Mouse (Mus musculus): ENCODE data around the gene Zfp119b. TPM values are rescaled to one million over a fixed set of nuclear protein-coding genes. Genes with fewer than 3 reads are reported as not detected.
"Not testable (repeated sequence)": the region's sequence is repeated elsewhere in the genome, so short reads cannot be mapped to it uniquely, and the experiment has no call there.

Gene Zfp119b
- polyA plus RNA-seq, 1 experiment from 2014 or later, result 6.7 TPM

GRCm38 (mm10) chr17:55932635-55933034 lies 16.7 kb downstream of the Zfp119b start:
- 71% methylated on average over 2 of the region's 2 CpGs for WGBS
- H3K4me1 ChIP-seq, result no peaks in the 10 kb centered on the region
- H3K4me2 ChIP-seq, result peak overlapping the region; percentile 69
- peak overlapping the region; percentile 57 for H3K4me3 ChIP-seq
- no peak for ATAC-seq (ENCODE audit: borderline replicate concordance, extremely low read depth, low FRiP score, low TSS enrichment)
- H3K27me3 ChIP-seq, result no peaks in the 10 kb centered on the region
- no peaks in the 10 kb centered on the region for H3K9me3 ChIP-seq
- H3K27ac ChIP-seq, result no peak overlapping the region
- no peak overlapping the region for H3K9ac ChIP-seq
- no peaks in the 10 kb centered on the region for H3K36me3 ChIP-seq

DNA sequence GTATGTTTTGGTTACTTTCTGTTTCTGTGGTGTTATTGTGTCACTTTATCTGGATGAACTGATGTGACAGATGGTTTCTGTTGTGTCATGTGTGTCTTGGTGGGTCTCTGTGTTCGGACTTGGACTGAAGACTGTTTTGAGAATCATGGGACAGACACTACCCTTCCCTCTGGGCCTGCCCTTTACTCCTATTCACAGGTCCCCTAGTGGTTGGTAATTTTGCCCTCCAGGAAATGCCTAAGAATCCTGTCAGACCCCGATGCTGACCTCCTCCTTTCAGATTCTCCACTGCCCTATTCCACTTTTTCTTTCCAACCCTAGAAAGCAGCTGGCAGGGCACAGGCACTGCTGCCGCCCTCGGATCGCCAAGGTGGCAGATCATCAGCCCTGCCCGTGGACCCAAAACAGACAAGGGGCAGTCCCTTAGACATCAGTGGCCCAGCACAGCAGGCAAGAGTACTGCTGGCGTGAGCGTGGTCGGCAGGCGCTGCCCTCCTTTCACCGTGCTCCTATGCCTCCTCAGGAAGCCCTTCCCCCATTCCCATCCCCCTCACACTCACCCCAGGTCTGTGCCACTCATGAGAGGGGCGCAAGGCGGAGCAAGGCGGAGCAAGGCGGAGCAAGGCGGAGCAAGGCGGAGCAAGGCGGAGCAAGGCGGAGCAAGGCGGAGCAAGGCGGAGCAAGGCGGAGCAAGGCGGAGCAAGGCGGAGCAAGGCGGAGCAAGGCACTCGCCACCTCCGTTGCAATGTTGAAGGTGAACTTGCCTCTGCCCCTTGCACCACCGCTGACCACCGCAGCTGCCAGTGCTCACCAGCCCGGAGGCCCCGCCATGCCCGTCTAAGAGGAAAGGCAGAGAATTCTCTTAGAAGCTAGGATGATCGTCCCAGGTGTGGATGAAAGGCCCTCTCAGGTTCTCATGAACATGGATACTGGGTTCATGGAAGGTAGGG lies 17.5 kb downstream of the Zfp119b start:
- H3K4me3 ChIP-seq, result peak overlapping the region; percentile 57
- H3K9me3 ChIP-seq, result no peaks in the 10 kb centered on the region
- ATAC-seq (ENCODE audit: borderline replicate concordance, extremely low read depth, low FRiP score, low TSS enrichment), result peak; percentile 96
- H3K9ac ChIP-seq, result peak overlapping the region; percentile 56
- no peaks in the 10 kb centered on the region for H3K36me3 ChIP-seq
- H3K27me3 ChIP-seq, result no peaks in the 10 kb centered on the region
- peak overlapping the region; percentile 62; the same call in 1 of the 2 replicates for H3K27ac ChIP-seq
- H3K4me2 ChIP-seq, result peak overlapping the region; percentile 69
- no peaks in the 10 kb centered on the region for H3K4me1 ChIP-seq
- WGBS, result under 1% methylated on average over 33 of the region's 33 CpGs

- H3K27me3 ChIP-seq, result no peaks in the 10 kb centered on the region
- no peaks in the 10 kb centered on the region for H3K36me3 ChIP-seq
- H3K9ac ChIP-seq, result no peak overlapping the region
- no peak overlapping the region for H3K27ac ChIP-seq
- no peak overlapping the region for H3K4me3 ChIP-seq
- H3K9me3 ChIP-seq, result no peaks in the 10 kb centered on the region
- H3K4me1 ChIP-seq, result no peaks in the 10 kb centered on the region
- no peak overlapping the region for H3K4me2 ChIP-seq
- ATAC-seq (ENCODE audit: borderline replicate concordance, extremely low read depth, low FRiP score, low TSS enrichment), result no peak
Measured at GRCm38 (mm10) chr17:55906669-55907068, 42.6 kb downstream of the Zfp119b start.

DNA sequence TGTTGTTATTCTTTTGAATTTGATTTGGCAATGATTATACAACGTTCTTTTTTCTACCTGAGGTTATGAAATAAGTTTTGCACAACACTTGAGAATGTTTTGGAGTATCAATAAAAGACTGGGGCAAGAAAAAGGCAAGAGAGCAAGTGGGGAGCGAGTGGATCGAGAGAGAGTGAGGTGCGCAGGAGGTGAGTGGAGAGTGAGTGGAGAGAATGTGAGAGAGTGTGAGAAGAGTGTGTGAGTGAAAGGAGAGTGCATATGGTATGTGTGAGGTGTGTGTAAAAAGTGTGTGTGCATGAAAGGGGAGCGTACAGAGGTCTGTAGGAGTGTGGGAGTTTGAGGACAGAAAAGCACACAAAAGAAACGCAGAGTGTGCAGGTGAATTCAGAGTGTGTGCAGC lies 45.2 kb downstream of the Zfp119b start:
- Histone ChIP-seq H3K27ac (no peak overlapping the region), H3K27me3 (no peaks in the 10 kb centered on the region), H3K4me3 (no peak overlapping the region), H3K9me3 (no peaks in the 10 kb centered on the region), H3K9ac (no peak overlapping the region), H3K4me1 (no peaks in the 10 kb centered on the region), H3K4me2 (no peak overlapping the region), H3K36me3 (no peaks in the 10 kb centered on the region)
- WGBS, result 63% methylated on average over 6 of the region's 6 CpGs
- ATAC-seq (ENCODE audit: borderline replicate concordance, extremely low read depth, low FRiP score, low TSS enrichment), result no peak

GRCm38 (mm10) chr17:55903687-55904086 lies 45.6 kb downstream of the Zfp119b start:
- no peak overlapping the region for H3K4me2 ChIP-seq
- 71% methylated on average over 1 of the region's 1 CpGs for WGBS
- H3K27ac ChIP-seq, result no peak overlapping the region
- H3K4me1 ChIP-seq, result no peaks in the 10 kb centered on the region
- no peak overlapping the region for H3K9ac ChIP-seq
- ATAC-seq (ENCODE audit: borderline replicate concordance, extremely low read depth, low FRiP score, low TSS enrichment), result no peak
- no peak overlapping the region for H3K4me3 ChIP-seq
- H3K9me3 ChIP-seq, result no peaks in the 10 kb centered on the region
- no peaks in the 10 kb centered on the region for H3K27me3 ChIP-seq
- no peaks in the 10 kb centered on the region for H3K36me3 ChIP-seq

- Histone ChIP-seq H3K9me3 (0 out of 2 replicates have a peak, but pooled peaks cover 2% of the 10 kb centered on the region), H3K4me2 (no peak overlapping the region), H3K4me1 (no peaks in the 10 kb centered on the region), H3K27me3 (no peaks in the 10 kb centered on the region), H3K27ac (no peak overlapping the region), H3K4me3 (no peak overlapping the region), H3K36me3 (peaks cover 5% of the 10 kb centered on the region), H3K9ac (no peak overlapping the region)
- ATAC-seq (ENCODE audit: borderline replicate concordance, extremely low read depth, low FRiP score, low TSS enrichment), result no peak
- 55% methylated on average over 2 of the region's 2 CpGs for WGBS
Measured at GRCm38 (mm10) chr17:55903087-55903486, 46.2 kb downstream of the Zfp119b start.

GRCm38 (mm10) chr17:55892406-55892955 lies 56.8 kb downstream of the Zfp119b start:
- not testable (repeated sequence) for H3K9me3 ChIP-seq; H3K27me3 ChIP-seq; H3K36me3 ChIP-seq; H3K4me1 ChIP-seq; ATAC-seq (ENCODE audit: borderline replicate concordance, extremely low read depth, low FRiP score, low TSS enrichment)
- WGBS, result 7% methylated on average over 6 of the region's 8 CpGs
- Histone ChIP-seq H3K27ac (peak overlapping the region; percentile 16; the same call in 1 of the 2 replicates), H3K4me3 (peak overlapping the region; percentile 55), H3K9ac (peak overlapping the region; percentile 22; the same call in 1 of the 2 replicates), H3K4me2 (peak overlapping the region; percentile 53)

Other genes starting within 250 kb of the Zfp119b start
- 8.1 and 8.8 TPM in 2 replicates for gene Pot1b, start 236.9 kb downstream of the Zfp119b start, polyA plus RNA-seq (2015; fragmentation: Nextera tagmentation; extraction: Ambion mirVana)
- gene Adgre4, start 199.5 kb downstream of the Zfp119b start, polyA plus RNA-seq (2015; fragmentation: Nextera tagmentation; extraction: Ambion mirVana), result 0.19 and 0.27 TPM in 2 replicates
- gene Zfp119a, start 70.6 kb downstream of the Zfp119b start, polyA plus RNA-seq (2015; fragmentation: Nextera tagmentation; extraction: Ambion mirVana), result 8.5 and 9.1 TPM in 2 replicates
- 12.2 and 13.4 TPM in 2 replicates for gene Zfp959, start 57.4 kb downstream of the Zfp119b start, polyA plus RNA-seq (2015; fragmentation: Nextera tagmentation; extraction: Ambion mirVana)
- 1.4 and 2.1 TPM in 2 replicates for gene Ebi3, start 3.1 kb upstream of the Zfp119b start, polyA plus RNA-seq (2015; fragmentation: Nextera tagmentation; extraction: Ambion mirVana)
- gene Yju2, start 9.6 kb upstream of the Zfp119b start, polyA plus RNA-seq (2015; fragmentation: Nextera tagmentation; extraction: Ambion mirVana), result 26.4 and 28.3 TPM in 2 replicates
- gene Shd, start 21.0 kb upstream of the Zfp119b start, polyA plus RNA-seq (2015; fragmentation: Nextera tagmentation; extraction: Ambion mirVana), result 6.7 and 8.3 TPM in 2 replicates
- 7.7 and 8.1 TPM in 2 replicates for gene Fsd1, start 37.0 kb upstream of the Zfp119b start, polyA plus RNA-seq (2015; fragmentation: Nextera tagmentation; extraction: Ambion mirVana)
- 17.4 and 18.3 TPM in 2 replicates for gene Stap2, start 56.1 kb upstream of the Zfp119b start, polyA plus RNA-seq (2015; fragmentation: Nextera tagmentation; extraction: Ambion mirVana)
- gene Mpnd, start 56.2 kb upstream of the Zfp119b start, polyA plus RNA-seq (2015; fragmentation: Nextera tagmentation; extraction: Ambion mirVana), result 103 and 116 TPM in 2 replicates
- 169 and 174 TPM in 2 replicates for gene Sh3gl1, start 87.1 kb upstream of the Zfp119b start, polyA plus RNA-seq (2015; fragmentation: Nextera tagmentation; extraction: Ambion mirVana)
- gene Chaf1a, start 90.9 kb upstream of the Zfp119b start, polyA plus RNA-seq (2015; fragmentation: Nextera tagmentation; extraction: Ambion mirVana), result 31.4 and 32.4 TPM in 2 replicates
- gene Ubxn6, start 125.5 kb upstream of the Zfp119b start, polyA plus RNA-seq (2015; fragmentation: Nextera tagmentation; extraction: Ambion mirVana), result 37.5 and 41.3 TPM in 2 replicates
- 111 and 119 TPM in 2 replicates for gene Hdgfl2, start 130.1 kb upstream of the Zfp119b start, polyA plus RNA-seq (2015; fragmentation: Nextera tagmentation; extraction: Ambion mirVana)
- 0.10 and 0.19 TPM in 2 replicates for gene Plin4, start 160.3 kb upstream of the Zfp119b start, polyA plus RNA-seq (2015; fragmentation: Nextera tagmentation; extraction: Ambion mirVana)
- 0.95 and 1.2 TPM in 2 replicates for gene Plin5, start 168.1 kb upstream of the Zfp119b start, polyA plus RNA-seq (2015; fragmentation: Nextera tagmentation; extraction: Ambion mirVana)
- gene Lrg1, start 172.5 kb upstream of the Zfp119b start, polyA plus RNA-seq (2015; fragmentation: Nextera tagmentation; extraction: Ambion mirVana), result 0.55 TPM in 2 replicates
- 2.1 TPM in 2 replicates for gene Sema6b, start 190.8 kb upstream of the Zfp119b start, polyA plus RNA-seq (2015; fragmentation: Nextera tagmentation; extraction: Ambion mirVana)
- gene Tnfaip8l1, start 213.0 kb upstream of the Zfp119b start, polyA plus RNA-seq (2015; fragmentation: Nextera tagmentation; extraction: Ambion mirVana), result 15.3 and 18.3 TPM in 2 replicates
- gene Mydgf, start 234.4 kb upstream of the Zfp119b start, polyA plus RNA-seq (2015; fragmentation: Nextera tagmentation; extraction: Ambion mirVana), result 103 TPM in 2 replicates

Data from lung, embryonic 15.5 days (tissue).